Mouse (Mus musculus): ENCODE data around the gene Kdm8.

Gene Kdm8

GRCm38 (mm10) chr7:125503374-125504092 is 59.1 kb downstream of the Kdm8 start:
- DNase-seq (ENCODE audit: low spot score), result no peak

- DNase-seq (ENCODE audit: low spot score), result no peak
These were observed 60.1 kb downstream of the Kdm8 start for GRCm38 (mm10) chr7:125504618-125505017.

GRCm38 (mm10) chr7:125505568-125505967 is 61.1 kb downstream of the Kdm8 start:
- no peak for DNase-seq (ENCODE audit: low spot score)

- DNase-seq (ENCODE audit: low spot score), result no peak
These were observed 62.8 kb downstream of the Kdm8 start for GRCm38 (mm10) chr7:125507279-125507678.

- no peak for DNase-seq (ENCODE audit: low spot score)
These were observed 67.0 kb downstream of the Kdm8 start for GRCm38 (mm10) chr7:125511432-125511831.

GRCm38 (mm10) chr7:125511852-125512251 is 67.4 kb downstream of the Kdm8 start:
- no peak for DNase-seq (ENCODE audit: low spot score)

All from ovary, adult 18-20 months (tissue).